Mouse (Mus musculus) adrenal gland, adult 2 months (tissue): ENCODE data around the gene Olfr314. TPM values are rescaled to one million over a fixed set of nuclear protein-coding genes. Genes with fewer than 3 reads are reported as not detected.
"Not testable (repeated sequence)": the region's sequence is repeated elsewhere in the genome, so short reads cannot be mapped to it uniquely, and the experiment has no call there.

Experiments
- DNase-seq: peaks from one replicate; pipeline ENCODE4 v3.0.0; 2021
- long read RNA-seq: library from polyadenylated mRNA; stranded (forward); transcript quantifications from one replicate; pipeline ENCODE4 v2.0.0, GENCODE M21; 2021
- polyA plus RNA-seq: library from polyadenylated mRNA; depleted of rRNA; stranded (reverse); fragments of >200 nt; gene quantifications from 2 replicates; pipeline ENCODE4 v1.2.3, GENCODE M21; 2012; rRNA removed
- total RNA-seq, 2 experiments: library from RNA; stranded (reverse); gene quantifications; 2 replicates each; pipeline ENCODE4 v1.2.3; 2021

Olfr314 gene
- not detected for total RNA-seq
- polyA plus RNA-seq, result not detected in 2 replicates
- long read RNA-seq, result 0 reads

DNA sequence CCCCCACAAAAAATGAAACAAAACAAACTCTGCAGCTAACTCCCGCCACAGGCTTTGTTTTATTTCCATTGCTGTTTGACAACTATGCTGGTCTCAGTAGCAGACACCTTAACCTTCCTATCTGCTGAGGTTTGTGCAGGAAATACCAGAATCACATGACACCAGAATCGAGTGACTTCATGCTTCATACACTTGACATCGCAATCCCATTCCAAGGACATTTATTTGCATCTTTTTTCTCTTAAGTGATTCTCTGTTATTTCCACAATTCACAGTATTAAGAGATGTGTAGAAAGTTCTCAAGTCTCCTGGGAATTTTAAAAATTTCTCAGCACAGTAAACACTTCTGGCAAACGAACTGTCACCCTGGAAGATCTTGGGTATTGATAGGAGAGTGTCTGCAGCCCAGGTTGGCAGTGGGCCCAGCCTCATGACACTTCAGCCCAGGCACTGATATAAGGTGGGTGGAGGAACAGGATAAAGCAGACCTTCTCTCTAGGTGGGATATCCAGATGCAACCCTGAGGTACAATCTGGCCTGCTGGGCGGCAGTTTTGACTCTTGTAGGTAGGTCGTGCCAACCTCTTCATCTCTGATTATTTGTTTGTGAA lies at the start of gene Olfr314:
Gene Olfr314, plus strand, starts transcription at position 473 of the 610 bp plus-strand sequence.
- no peak for DNase-seq

- DNase-seq, result no peak
Observed at GRCm38 (mm10) chr11:58733372-58733771, 49.4 kb upstream of the Olfr314 start.

DNA sequence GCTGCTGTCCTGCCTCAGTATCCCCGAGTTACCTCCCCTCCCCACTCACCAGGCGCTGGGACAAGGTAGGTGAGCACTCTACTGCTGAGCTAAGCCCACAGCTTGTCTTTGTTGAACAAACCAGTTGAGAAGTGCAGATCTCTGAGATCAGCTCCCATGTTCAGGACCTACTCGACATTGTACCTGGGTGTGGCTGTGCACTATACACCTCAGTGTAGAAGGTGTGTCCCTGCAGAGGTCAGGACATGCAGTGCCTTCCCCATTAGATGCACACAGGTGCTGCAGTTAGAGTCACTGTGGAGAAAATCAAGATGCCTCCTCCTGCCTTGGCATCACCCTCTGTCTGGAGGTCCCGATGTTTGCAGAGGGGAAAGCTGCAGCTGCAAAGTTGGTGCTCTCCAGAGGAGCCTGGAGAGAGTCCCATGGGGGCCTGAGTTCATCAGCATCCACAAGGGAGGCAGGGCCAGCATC lies 43.9 kb upstream of the Olfr314 start, which contains the start of gene Olfr317:
Gene Olfr317, minus strand, starts transcription at position 421 of the 471 bp plus-strand sequence.
- no peak for DNase-seq

DNA sequence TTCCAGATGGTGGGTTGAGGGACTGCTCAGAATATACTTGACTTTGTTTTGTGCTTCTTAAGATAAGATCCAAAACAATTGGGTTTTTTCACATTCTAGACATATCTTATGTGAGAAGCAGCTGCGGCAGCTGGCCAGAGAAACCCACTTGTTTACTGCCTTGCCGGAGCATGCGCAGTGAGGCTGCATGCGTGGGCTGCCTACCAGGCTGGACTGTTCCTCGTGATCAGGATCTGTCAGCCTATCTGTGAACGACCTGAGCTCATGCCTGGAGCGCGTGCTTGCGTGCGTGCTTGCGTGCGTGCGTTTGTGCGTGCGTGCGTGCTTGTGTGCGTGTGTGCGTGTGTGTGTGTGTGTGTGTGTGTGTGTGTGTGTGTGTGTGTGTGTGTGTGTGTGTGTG lies 31.7 kb upstream of the Olfr314 start:
- not testable (repeated sequence) for DNase-seq

DNA sequence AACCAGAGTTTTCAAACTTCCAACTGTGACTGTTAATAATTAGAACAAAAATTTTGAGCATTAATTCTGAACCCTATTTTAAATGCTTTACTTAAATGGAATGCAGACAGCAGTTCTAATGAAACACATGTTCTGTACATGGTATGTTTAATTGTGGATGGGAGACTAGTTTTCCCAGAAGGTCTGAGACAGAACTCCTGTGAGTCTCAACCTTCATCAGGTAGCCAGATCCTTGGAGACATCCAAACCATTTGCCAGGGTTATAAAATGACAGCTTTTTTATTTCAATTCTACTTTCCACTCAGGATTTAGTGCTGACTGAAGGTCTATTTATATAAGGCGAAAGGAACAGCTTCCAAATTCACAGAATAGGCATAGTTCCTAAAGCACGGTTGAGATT lies 30.3 kb upstream of the Olfr314 start, which contains the start of gene Olfr316:
Gene Olfr316, plus strand, starts transcription at position 301 of the 400 bp plus-strand sequence.
- DNase-seq, result no peak

DNA sequence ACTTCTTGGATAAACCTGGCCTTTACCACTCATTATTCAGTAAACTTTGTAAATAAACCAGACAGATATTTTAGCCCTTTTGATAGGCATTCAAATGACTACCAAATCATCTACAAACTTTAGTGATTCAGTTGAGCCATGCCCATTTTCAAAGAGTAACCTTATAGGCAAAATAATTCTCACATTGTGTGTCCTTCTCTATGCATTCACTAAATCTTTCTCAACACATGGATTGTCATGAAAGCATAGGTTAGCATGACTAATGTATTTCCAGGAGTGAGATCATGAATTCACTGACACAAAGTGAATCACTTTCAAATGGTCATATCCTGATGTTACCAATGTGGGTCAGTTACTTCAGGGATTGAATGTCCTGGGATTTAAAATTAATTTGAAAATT lies 9.9 kb upstream of the Olfr314 start, which contains the start of gene Olfr315:
Gene Olfr315, plus strand, starts transcription at position 301 of the 400 bp plus-strand sequence.
- no peak for DNase-seq

DNA sequence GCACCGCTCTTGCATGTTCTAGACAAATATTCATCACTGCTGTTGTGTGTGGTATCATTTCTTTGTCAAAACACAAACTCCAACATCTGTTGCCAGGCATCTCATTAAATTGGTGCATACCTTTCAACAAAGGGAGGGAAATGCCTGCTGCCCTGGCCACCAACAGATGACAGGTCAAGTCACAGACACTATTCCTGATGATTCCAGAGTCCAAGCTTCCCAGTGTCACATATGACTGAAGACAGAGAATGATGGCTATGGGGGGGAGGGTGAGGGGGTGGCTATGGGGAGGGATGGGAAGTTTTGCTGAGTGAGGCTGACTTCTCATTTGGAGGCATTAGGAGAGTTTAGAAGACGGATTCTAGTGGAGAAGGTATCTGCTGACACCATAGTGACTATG lies 1.4 kb downstream of the Olfr314 start:
- DNase-seq, result no peak

GRCm38 (mm10) chr11:58787651-58788050 lies 4.9 kb downstream of the Olfr314 start:
- DNase-seq, result no peak

- no peak for DNase-seq
Observed at GRCm38 (mm10) chr11:58788346-58788745, 5.6 kb downstream of the Olfr314 start.

- DNase-seq, result no peak
Observed at GRCm38 (mm10) chr11:58789532-58789931, 6.8 kb downstream of the Olfr314 start.

DNA sequence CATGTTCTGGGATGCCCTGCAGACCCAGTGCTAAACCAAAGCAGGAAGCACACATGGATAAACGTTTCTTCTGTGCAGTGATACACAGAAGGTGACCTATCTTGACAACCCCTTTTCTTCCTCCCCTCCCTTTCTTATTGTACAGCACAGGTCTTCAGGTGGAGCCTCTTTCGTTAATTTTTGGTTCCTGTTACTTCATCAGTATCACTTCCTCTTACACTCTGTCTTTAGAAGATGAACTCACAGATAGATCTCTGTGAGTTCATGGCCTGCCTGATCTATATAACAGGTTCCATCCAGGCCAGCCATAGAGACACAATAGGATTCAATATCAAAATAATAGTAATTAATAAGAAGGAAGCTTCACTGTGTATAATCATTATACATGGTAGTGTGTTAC lies 7.3 kb downstream of the Olfr314 start:
- no peak for DNase-seq

GRCm38 (mm10) chr11:58790646-58791045 lies 7.9 kb downstream of the Olfr314 start:
- no peak for DNase-seq

DNA sequence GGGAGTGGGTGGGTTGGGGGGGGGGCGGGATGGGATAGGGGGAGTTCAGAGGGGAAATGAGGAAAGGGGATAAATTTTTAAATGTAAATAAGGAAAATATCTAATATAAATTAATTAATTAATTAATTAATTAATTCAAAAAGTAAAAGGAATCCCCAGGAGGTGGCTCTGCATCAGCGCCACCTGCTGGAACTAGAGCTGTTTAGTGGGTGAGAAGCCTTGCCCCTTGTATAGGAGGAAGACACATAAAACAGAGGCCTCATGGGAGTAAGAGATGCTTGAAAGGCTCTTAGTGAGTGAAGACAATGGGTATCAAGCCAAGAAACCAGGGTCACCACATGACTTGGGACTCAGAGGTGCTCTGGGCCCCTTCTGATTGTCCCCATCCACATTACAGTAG lies 13.1 kb downstream of the Olfr314 start:
- no peak for DNase-seq

- DNase-seq, result no peak
Observed at GRCm38 (mm10) chr11:58796850-58797249, 14.1 kb downstream of the Olfr314 start.

DNA sequence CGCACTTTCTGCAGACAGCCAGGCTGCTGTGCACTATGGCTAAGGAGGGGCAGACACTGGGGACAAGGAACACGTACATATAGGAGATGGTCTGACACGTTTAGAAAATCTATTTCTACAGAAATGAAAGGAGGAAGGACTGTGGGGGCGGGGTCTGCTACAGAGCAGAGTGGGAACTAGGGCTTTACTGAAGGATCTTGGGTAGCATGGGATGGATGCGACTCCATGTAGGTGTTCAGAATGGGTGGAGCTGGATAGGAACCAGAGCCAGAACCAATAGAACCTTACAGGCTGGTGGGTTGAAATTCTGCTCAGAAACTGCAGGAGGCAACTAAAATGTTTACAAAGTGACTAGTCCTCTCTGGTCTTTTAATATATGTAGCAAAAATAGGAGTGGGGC lies 17.0 kb downstream of the Olfr314 start:
- DNase-seq, result no peak

GRCm38 (mm10) chr11:58801558-58802228 lies 18.9 kb downstream of the Olfr314 start, which contains the start of gene Fam183b:
Gene Fam183b (minus strand): TSS chr11:58801960.
- peak; percentile 13 for DNase-seq

DNA sequence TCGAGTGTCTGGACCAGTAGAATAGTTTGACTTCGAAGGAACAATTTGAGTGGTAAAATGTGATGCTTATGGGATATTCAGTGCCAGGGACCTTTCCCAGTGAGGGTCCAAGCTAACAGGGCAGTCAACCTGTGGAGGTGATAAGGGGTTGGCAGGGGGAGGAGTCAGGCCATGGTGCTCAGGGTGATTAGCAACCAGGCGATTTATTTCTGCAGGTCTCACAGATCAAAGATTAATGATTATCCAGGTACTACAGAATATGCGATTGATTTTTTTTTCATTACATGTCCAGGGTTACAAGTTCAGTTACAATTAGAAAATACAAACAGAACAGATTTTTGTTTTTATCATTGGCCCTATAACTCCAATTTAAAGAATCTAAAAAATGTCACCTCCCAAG lies 21.1 kb downstream of the Olfr314 start:
- no peak for DNase-seq

DNA sequence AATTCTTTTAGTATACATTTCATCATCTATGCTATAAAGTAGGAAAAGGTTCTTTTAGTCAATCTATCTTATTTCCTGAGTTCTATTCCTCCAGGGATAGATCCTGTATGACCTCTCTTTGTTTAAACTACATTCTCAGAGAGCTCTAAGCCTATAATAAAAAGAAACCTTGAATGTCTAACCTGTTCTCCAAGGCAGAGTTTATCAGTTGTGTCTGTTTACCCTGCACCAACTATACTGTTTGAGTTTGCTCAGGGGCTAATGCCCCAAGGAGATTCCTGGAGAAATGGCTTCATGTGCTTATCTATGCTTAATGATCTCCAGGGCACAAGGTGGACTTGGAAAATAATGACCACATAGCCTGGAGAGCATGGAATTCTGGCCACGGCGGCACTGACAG lies 21.6 kb downstream of the Olfr314 start:
- DNase-seq, result no peak

- DNase-seq, result no peak
Observed at GRCm38 (mm10) chr11:58812001-58812400, 29.2 kb downstream of the Olfr314 start.

GRCm38 (mm10) chr11:58814700-58815099 lies 31.9 kb downstream of the Olfr314 start, which contains the start of gene Olfr313:
Gene Olfr313 (plus strand): TSS chr11:58815000.
- DNase-seq, result not testable (repeated sequence)

DNA sequence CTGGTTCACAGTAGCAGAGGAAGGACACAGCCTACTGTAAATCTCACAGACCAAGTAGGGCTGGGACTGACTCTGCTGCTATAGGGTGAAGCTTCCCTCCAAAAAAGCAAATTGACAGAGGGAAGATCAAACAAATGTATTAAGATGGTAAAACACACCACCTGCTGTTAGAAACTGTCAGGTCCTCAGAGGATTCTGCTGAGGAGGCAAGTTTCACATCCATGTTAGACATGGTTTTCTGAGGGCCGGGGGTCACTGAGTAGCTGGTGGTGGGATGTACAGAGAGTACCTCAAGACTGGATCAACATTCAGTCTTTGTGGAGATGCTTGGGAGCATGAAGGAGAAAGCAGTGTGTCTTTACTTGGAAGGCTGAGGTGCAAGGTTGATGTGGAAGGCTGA lies 32.9 kb downstream of the Olfr314 start:
- DNase-seq, result no peak

GRCm38 (mm10) chr11:58828937-58829336 lies 46.2 kb downstream of the Olfr314 start, which contains the start of gene Olfr312:
Gene Olfr312 (plus strand): TSS chr11:58829237.
- DNase-seq, result not testable (repeated sequence)

DNA sequence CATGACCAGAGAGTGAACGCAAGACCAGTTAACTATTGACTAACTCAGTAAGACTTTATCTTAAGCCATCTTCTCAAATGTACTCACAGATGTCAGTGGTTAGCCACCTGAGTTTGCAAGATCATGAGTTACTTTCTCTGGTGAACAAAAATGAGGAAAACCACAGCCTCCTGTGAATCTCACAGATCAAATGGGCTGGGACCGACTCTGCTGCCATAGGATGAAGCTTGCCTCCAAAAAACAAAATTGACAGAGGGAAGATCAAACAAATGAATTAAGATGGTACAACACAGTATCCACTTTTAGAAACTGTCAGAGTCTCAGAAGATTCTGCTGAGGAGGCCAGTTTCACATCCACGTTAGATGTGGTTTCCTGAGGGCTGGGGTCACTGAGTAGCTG lies 47.0 kb downstream of the Olfr314 start:
- DNase-seq, result no peak
